ENCODE assay signal across 8 mouse cellular contexts in the genomic region with DNA sequence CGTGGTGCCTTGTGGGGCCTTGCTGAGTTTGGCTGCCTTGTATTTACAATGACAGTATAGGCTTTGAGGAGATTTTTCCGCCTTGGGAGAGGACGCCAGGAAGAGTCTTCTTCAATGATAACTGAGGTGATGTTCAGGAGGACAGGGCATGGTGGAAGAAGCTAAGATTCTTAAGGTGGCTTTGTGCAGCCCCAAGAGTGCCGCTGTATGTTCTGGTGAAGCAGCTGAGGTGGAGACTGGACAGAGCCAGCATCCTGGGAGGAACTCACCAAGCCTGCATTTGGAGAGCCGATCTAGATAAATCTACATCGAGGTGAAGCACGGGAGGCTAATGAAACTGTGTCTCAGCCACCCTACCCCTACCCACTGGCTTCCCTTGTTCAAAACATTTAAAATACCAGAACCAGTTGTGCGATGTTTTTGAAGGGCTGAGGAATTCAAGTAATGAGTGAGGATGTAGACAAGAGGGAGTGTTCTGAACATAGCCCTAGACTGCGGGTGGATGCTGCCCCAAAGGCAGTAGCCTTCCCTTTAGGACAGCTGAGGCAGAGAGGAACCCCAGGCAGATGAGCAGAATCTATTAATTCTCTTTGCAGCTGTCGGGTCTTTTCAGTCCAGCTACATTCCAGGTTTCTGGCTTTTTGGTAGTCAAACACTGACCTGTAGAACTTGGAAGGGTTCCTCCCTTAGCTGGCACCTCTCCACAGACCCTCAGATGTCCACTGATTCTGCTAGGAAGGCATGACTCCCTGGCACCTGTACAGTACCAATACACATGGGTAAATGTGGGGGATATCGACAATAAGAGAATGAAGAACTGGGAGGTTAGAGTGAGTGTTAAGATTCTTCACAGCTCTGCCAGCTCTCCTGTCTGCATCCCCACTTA. TPM values are rescaled to one million over a fixed set of nuclear protein-coding genes. Genes with fewer than 3 reads are reported as not detected.
DNase-seq lines count a peak whose midpoint lies in the region; ATAC-seq and TF ChIP-seq lines count a peak whose summit lies in the region.

No protein-coding gene starts in this region.

- peak overlapping the region; percentile 99 for H3K27ac ChIP-seq in bone marrow macrophage, adult 2 months (ENCODE audit: insufficient read depth, low read depth, low read length)
- no peak overlapping the region for H3K27ac ChIP-seq in forebrain, embryonic 15.5 days (replicated peaks)
- H3K27ac ChIP-seq in liver, embryonic 11.5 days (ENCODE audit: low read depth, low read length): peak overlapping the region; percentile 99

- peak overlapping the region; percentile 72 for H3K4me3 ChIP-seq in bone marrow macrophage, adult 2 months (ENCODE audit: insufficient read depth, low read length)
- H3K4me3 ChIP-seq in forebrain, embryonic 15.5 days: peak overlapping the region; percentile 93
- H3K4me3 ChIP-seq in liver, embryonic 11.5 days (ENCODE audit: low read depth, low read length): peak overlapping the region; percentile 87

- H3K36me3 ChIP-seq in forebrain, embryonic 15.5 days: no peaks in the 10 kb centered on the region
- H3K36me3 ChIP-seq in liver, embryonic 11.5 days (ENCODE audit: control insufficient read depth, insufficient read depth, low read length): peaks cover 3% of the 10 kb centered on the region; the same call in 1 of the 2 replicates

- ATAC-seq in forebrain, embryonic 15.5 days (replicated peaks): no peak
- ATAC-seq in liver, embryonic 11.5 days (replicated peaks; ENCODE audit: low FRiP score): no peak

- no peaks in the 10 kb centered on the region for H3K9me3 ChIP-seq in forebrain, embryonic 15.5 days
- no peaks in the 10 kb centered on the region for H3K9me3 ChIP-seq in liver, embryonic 11.5 days (ENCODE audit: control insufficient read depth, low read length)

- no peak for TF ChIP-seq CTCF in bone marrow macrophage, adult 2 months (IDR thresholded peaks at IDR 0.05; ENCODE audit: low read depth, low read length)

- intact Hi-C loops in left cerebral cortex, postnatal 4 days (cut with DNase I): no loop called here
- intact Hi-C loops in left cerebral cortex, postnatal 25 days (cut with DNase I): loop anchor here (5.0 kb wide), 1 partner anchor 120 kb away; no protein-coding TSS in a partner anchor

- 46% methylated on average over 11 of the region's 11 CpGs for WGBS in forebrain, embryonic 15.5 days
- WGBS in liver, embryonic 11.5 days: 45% methylated on average over 11 of the region's 11 CpGs

- H3K27me3 ChIP-seq in forebrain, embryonic 15.5 days: no peaks in the 10 kb centered on the region
- H3K27me3 ChIP-seq in liver, embryonic 11.5 days (replicated peaks; ENCODE audit: control insufficient read depth, insufficient read depth, low read length): no peaks in the 10 kb centered on the region

- no peak overlapping the region for H3K9ac ChIP-seq in forebrain, embryonic 15.5 days (replicated peaks)
- H3K9ac ChIP-seq in liver, embryonic 11.5 days (ENCODE audit: low read depth, low read length): peak overlapping the region; percentile 90

- peak overlapping the region; percentile 71 for H3K4me2 ChIP-seq in forebrain, embryonic 15.5 days (replicated peaks)
- peak overlapping the region; percentile 92 for H3K4me2 ChIP-seq in liver, embryonic 11.5 days

- H3K4me1 ChIP-seq in bone marrow macrophage, adult 2 months (ENCODE audit: control insufficient read depth, insufficient read depth, low read length): peaks cover 32% of the 10 kb centered on the region
- peaks cover 24% of the 10 kb centered on the region for H3K4me1 ChIP-seq in forebrain, embryonic 15.5 days
- peaks cover 18% of the 10 kb centered on the region for H3K4me1 ChIP-seq in liver, embryonic 11.5 days (replicated peaks; ENCODE audit: control insufficient read depth, insufficient read depth, low read length)

- peak; percentile 23 for DNase-seq in left cerebral cortex, postnatal 4 days
- no peak for DNase-seq in left cerebral cortex, postnatal 25 days (ENCODE audit: low spot score in 2 of 2)
- DNase-seq in liver, embryonic 11.5 days (ENCODE audit: low spot score): no peak
- peak; percentile 18 for DNase-seq in thymus, postnatal 25 days
- DNase-seq in gastrocnemius, postnatal 25 days: no peak
- DNase-seq in layer of hippocampus, adult 9-11 months: no peak

- TF ChIP-seq POLR2A in bone marrow macrophage, adult 2 months (IDR thresholded peaks at IDR 0.05; ENCODE audit: borderline replicate concordance, low read depth, low read length): no peak

RNA-seq across cellular contexts. Expression of a gene that starts 1.2 kb away (rescaled TPM):
- 100 to 1,000 TPM; 187 to 191 TPM for total RNA-seq in left cerebral cortex, postnatal 4 days (2021)
- 100 to 1,000 TPM; 115 to 119 TPM for total RNA-seq in left cerebral cortex, postnatal 25 days (2021)
- 298 and 338 TPM in 2 replicates for polyA plus RNA-seq in bone marrow macrophage, adult 2 months (2012; ENCODE audit: insufficient read depth, insufficient read length, missing spikeins)
- polyA plus RNA-seq in forebrain, embryonic 15.5 days (2015; fragmentation: Nextera tagmentation; extraction: Ambion mirVana): 285 and 307 TPM in 2 replicates
- 367 and 381 TPM in 2 replicates for polyA plus RNA-seq in liver, embryonic 11.5 days (2014; fragmentation: Nextera tagmentation; extraction: Ambion mirVana)
- total RNA-seq in gastrocnemius, postnatal 25 days (2021): 10 to 100 TPM; 74.5 to 79.1 TPM

RNA-seq across cellular contexts. Expression of a gene that starts 41.3 kb away (rescaled TPM):
- total RNA-seq in left cerebral cortex, postnatal 4 days (2021): not detected
- total RNA-seq in left cerebral cortex, postnatal 25 days (2021): under 1 TPM; 0.16 to 0.25 TPM
- polyA plus RNA-seq in bone marrow macrophage, adult 2 months (2012; ENCODE audit: insufficient read depth, insufficient read length, missing spikeins): not detected in 2 replicates
- not detected in 2 replicates for polyA plus RNA-seq in forebrain, embryonic 15.5 days (2015; fragmentation: Nextera tagmentation; extraction: Ambion mirVana)
- polyA plus RNA-seq in liver, embryonic 11.5 days (2014; fragmentation: Nextera tagmentation; extraction: Ambion mirVana): 0.36 and 0.48 TPM in 2 replicates
- total RNA-seq in gastrocnemius, postnatal 25 days (2021): not detected

RNA-seq across cellular contexts. Expression of a gene that starts 51.5 kb away (rescaled TPM):
- not detected for total RNA-seq in left cerebral cortex, postnatal 4 days (2021)
- not detected for total RNA-seq in left cerebral cortex, postnatal 25 days (2021)
- not detected in 2 replicates for polyA plus RNA-seq in bone marrow macrophage, adult 2 months (2012; ENCODE audit: insufficient read depth, insufficient read length, missing spikeins)
- polyA plus RNA-seq in forebrain, embryonic 15.5 days (2015; fragmentation: Nextera tagmentation; extraction: Ambion mirVana): not detected in 2 replicates
- not detected in 2 replicates for polyA plus RNA-seq in liver, embryonic 11.5 days (2014; fragmentation: Nextera tagmentation; extraction: Ambion mirVana)
- total RNA-seq in gastrocnemius, postnatal 25 days (2021): not detected

Comparison
In these comparisons a context has a peak if more than half of its experiments do, and no peak if none do; other contexts are left out.
1. DNase-seq: peak in left cerebral cortex, postnatal 4 days (single experiment) and thymus, postnatal 25 days (single experiment); none in left cerebral cortex, postnatal 25 days (0 of 2), liver, embryonic 11.5 days (single experiment), gastrocnemius, postnatal 25 days (single experiment) and layer of hippocampus, adult 9-11 months (single experiment).
2. Peak in every context shown above with its lines, with median percentiles within 50 percentile points of each other: H3K4me3 ChIP-seq.